Mouse (Mus musculus) layer of hippocampus, postnatal 10 days (tissue): ENCODE results near the gene Cdhr3. TPM values are rescaled to one million over a fixed set of nuclear protein-coding genes. Genes with fewer than 3 reads are reported as not detected.
A peak's percentile ranks its signal among the peaks of the same experiment; 100 is the strongest.
"Not testable (repeated sequence)": the region's sequence is repeated elsewhere in the genome, so short reads cannot be mapped to it uniquely, and the experiment has no call there.

Experiments used
- DNase-seq, 2 experiments: peaks; one replicate each; pipeline ENCODE4 v3.0.0; 2021; ENCODE audit warnings: low spot score in 2 of 2
- total RNA-seq, 2 experiments: library from RNA; stranded (reverse); gene quantifications; 2 replicates each; pipeline ENCODE4 v1.2.3; 2021

The Cdhr3 gene
- total RNA-seq, 2 experiments from 2014 or later = 1.2 to 2.5 TPM

DNA sequence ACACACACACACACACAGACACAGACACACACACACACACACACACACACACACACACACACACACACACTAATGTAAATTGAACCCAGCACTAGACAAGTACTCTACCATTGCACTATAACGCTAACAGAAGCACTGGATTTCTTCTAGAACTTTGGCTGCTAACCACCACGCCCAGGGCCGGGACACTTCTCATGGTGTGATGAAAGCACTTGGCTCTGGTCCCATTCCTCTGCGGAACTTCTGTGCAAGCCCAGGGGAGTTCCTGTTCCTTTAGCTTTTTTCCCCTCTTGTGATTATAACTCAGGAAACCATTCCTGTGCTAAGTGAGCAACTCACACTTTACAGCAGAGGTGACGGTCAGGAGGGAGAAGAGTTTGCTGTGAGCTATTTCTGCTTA, 9.3 kb downstream of the Cdhr3 start:
- no peak for DNase-seq

DNA sequence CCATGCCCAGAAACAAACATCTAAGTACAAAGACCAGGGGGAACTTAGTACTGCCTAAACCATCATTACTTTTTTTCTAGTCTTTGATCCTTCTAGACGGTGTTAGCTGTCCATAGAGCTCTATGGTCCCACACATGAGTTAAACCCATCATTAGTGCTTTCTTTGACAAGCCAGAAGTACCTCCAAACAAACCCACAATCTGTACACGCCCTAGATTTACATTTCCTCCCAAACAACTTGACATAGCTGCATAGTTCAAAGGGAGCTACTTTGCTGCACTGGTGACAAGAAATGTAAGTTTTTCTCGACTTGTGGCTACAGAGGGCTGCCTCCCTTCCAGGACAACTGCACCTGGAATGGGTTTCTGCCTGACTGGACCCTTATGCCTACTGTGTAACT, 16.4 kb downstream of the Cdhr3 start:
- DNase-seq = no peak

DNA sequence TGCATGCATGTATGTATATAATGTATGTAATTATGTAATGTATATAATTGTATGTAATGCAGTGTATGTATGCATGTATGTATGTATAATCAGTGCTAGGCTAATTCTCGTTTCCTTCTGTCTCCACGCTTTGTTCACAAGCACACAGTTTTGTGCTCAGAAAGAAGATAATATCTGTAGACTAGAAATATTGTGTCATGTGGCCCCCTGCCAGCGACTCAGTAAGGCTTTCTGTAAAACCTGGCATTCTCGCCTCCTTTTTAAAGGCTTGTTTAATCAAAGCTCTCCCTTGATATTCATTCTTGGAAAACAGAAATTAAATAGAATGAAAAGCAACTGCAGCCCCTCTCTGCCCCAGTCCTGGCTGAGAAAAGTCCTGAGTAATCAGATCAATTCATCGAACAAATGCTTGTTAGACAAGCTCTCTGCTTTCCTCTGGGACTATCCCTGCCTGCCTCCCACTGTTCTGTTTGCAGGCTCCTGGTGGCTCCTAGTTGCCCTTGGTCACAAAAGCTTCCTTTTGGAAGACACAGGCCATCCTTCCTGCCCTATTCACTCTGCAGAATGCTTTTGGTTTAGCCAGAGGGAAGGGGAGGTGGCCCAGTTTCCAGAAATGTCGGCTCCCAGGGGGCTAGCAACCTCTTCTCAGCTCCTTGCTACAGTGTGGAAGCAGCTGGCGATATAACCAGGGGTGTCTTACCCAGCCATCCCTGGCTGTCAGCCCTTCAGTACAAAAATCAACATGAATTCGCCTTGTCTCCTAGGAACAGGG, 20.6 kb downstream of the Cdhr3 start:
- DNase-seq = peak; percentile 53 to 59

DNA sequence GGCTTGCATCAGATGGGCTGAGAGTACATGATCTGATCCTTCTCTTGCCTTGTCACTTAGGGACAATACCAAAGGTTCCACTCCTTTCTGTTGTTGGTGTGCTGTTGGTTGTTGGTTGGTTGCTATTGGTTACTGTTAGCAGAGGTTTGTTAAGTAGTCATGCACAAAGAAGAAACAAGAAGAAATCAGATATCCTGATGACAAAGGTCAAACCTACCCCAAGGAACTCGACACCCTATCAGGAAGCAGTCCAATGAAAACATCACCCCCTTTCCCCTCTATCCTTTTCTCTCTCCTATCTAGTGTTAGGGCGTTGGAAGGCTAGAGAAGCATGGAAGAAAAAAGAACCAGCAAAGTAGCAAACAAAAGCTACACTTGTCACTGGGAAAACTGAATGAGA, 23.7 kb downstream of the Cdhr3 start:
- DNase-seq = no peak

DNA sequence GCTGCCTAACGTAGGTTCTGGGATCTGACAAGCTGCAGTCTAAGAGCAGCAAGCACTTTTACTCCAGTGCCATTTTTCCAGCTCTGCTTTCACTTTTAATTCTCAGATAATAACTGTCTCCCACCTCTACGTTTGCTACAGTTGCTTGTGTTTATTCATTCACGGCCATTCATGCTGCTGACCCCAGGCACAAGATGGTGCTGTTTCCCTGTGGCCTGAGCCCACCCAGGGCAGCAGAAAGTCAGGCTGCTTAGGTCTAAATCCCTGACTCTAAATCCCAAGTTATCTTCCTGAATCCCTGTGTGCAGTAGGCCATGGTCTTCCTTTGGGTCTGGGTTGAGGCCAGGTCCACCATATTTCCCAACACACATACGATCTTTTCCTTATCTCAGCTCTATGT, 26.3 kb downstream of the Cdhr3 start:
- no peak for DNase-seq

DNA sequence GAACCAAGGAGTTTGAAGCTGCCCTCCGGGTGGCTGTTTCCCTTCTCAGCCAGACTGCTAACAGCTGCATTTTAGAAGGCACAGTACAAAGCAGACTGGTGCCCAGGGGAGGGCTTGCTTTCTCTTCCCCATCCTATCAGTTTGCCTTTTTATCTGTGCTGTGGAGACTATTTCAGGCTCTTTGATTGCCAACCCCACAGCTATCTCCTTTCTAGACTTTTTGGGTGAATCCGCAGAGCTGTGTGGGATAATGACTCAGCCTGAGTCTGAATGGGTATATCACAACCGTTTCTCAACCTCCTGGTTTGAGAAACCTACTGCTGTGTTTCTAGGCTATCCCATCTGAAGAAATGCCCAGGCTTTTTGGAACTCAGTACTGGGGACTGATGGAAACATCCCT, 27.5 kb downstream of the Cdhr3 start:
- DNase-seq = no peak

DNA sequence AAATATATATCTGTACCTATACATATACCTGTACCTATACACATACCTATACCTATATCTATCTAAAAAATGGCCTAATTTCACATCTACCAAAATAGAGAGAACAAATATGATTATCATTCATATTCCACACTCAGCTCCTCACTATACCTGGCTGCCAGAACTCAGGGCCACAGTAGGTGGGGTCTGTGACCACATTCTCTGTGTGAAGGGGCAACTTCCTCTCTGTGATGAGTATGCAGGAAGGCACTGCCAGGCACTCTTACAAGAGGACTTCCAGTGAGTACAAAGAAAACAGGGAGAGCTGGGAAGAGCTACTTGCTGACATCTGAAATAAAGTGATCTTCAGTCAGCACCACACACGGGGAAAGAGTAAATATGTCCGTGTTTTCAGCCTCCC, 28.4 kb downstream of the Cdhr3 start:
- no peak for DNase-seq

DNA sequence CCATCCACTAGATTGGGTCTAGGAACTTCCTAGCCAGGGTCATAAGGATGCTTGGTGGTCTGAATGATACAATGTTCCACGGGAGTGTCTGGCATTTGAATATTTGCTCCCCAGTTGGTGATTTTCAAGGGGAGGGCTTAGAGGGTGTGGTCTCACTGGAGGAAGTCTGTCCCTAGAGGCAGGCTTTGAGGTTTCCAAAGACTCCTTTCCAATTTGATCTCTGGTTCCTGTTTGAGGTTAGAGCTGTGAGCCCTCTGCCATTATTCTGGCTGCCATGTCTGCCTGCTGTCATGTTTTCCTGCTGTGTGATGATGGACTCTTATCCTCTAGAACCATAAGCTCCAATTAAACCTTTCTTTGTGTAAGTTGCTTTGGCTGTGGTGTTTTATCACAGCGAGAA, 29.4 kb downstream of the Cdhr3 start:
- no peak for DNase-seq

DNA sequence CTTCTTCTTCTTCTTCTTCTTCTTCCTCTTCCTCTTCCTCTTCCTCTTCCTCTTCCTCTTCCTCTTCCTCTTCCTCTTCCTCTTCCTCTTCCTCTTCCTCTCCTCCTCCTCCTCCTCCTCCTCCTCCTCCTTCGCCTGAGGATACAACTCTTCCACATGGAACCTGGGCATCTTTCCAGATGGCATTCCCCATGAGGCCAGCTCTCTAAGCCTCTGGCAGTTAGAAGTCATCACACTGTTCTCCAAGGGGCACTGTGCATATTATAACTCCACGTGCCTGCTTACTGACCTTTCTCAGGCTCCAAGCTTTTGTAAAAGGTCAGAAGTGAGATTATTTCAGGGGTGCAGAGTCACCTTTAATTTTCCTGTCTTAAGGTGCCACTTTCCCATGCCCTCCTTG, 30.3 kb downstream of the Cdhr3 start:
- not testable (repeated sequence) for DNase-seq

DNA sequence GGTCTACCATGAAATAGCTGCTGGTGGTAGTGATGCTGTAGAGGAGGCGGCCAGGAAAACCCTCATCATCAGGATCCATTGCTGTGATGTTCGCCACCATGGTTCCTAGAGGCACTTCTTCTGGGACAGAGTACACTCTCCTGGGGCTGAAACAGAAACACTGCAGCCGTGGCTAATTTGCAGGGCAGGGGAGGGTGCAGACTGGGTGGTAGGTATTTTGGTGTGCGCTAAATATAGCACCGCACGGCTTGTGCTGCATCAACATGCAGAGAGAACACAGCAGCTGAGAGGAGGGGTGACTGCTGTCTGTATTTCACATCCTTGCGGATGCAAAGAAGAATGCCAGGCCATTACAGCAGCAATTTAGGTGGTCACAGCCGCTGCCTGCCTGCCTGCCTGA, 31.0 kb downstream of the Cdhr3 start:
- peak in 1 of 2 experiments; percentile 23 for DNase-seq

DNA sequence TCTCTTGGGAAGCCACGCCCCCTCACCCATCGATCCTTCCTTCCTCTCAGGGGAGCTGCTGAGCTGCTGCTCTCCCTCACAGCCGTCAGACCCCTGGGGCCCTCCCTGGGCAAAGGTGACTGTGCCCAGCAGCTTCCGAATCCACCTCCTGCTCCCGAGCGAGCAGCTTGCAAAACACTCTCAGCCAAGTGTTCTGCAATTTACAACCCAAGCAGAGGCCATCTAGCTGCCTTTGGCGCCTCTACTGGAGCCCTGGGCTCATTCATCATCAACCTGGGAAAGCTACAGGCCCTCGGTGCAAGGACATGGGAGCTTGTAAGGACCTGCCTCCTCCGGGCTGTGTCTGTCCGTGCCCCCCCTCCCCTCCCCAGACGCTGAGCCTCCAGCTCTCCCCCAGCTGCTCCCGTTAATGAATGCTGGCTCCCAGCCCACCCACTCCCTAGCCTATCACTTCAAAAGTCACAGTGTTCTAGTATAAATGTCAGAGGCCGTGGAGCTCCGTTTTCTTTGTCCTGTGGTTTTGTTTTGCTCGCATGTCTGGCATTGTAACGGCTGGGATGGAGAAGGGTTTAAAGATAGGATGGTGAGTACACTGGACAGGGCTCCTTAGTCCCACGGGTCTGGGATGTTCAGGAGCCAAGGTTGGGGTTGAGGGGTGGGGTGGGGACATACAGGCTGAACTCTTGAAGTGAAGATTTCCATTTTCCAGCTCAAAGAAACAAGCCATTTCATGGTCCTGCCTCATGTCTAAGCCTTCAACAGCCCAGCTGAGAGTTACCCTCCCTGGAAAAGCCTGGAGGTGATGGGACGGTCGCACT, 35.2 kb downstream of the Cdhr3 start:
- peak in 1 of 2 experiments; percentile 35 for DNase-seq

DNA sequence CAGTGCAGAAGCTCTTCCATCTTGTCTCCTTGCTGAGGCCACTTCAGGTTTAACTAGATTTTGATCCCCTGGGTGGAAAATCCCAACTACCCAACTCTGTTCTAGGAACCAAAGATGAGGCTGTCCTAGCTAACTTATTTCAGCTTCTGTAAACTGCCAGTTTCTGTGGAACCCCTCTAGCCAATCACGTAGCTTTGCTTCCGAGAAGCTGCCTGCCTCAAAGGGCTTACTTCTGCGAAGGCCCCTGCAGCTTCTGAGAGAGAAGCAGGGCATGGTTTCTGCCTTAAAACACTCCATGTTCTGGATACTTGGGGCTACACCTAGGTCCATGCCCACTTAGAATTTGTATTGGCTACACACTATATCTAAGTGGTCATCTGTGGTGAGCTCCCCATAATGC, 36.1 kb downstream of the Cdhr3 start:
- no peak for DNase-seq

DNA sequence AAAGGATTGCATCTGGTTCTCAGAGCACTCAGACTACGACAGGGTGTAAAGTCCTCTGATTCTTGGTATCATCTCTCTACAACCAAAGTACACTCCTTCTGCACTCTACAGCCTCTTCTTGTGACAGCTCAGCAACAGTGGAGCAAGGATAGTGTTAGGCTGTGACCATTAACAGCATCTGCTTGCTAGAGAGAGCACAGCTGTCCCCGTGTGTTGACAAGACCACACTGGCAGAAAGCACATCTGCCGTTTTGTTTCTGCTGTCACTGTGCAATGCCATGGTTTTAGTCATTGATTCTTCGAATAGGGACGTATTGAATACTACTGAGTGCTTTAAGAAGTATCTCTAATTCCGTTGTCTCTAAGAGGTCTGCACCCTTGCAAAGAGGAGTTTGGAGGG, 36.6 kb downstream of the Cdhr3 start:
- no peak for DNase-seq

DNA sequence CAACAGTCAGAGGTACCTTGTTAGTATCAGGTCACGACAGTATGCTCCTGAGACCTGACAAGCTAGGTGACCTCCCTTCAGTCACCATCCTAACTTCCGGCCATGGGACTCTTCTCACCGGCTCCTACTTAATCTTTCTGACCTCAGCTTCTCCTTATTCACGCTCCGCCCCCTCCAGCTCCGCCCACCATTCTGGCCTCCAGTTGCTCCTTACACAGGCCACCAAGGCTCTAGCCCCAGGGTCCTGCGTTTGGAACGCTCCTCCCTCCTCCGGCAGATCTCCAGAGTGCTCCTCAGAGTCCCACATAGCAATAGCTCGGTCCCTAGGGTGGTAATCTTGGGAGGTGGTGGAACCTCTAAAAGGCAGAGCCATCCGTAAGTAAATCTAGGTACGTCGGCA, 38.9 kb downstream of the Cdhr3 start:
- DNase-seq = no peak

DNA sequence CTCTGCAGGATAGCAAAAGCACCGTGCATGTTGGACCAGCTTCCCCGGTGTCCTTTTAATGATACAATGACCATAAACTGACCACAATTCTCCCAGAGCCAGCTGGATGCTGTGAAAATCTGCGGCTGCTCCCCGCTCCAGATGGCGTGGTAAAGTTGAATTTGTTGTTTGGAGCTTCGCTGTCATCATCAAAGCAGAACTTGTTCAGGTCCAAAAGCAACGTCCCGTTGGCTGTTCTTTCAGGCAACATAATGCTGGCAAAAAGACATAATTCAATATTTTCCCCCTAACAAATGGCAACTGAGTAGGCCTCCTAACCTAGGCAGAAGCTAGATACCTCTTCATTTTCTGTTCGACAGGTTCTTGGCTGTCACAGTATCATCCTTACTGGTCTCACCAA, 39.4 kb downstream of the Cdhr3 start:
- no peak for DNase-seq

DNA sequence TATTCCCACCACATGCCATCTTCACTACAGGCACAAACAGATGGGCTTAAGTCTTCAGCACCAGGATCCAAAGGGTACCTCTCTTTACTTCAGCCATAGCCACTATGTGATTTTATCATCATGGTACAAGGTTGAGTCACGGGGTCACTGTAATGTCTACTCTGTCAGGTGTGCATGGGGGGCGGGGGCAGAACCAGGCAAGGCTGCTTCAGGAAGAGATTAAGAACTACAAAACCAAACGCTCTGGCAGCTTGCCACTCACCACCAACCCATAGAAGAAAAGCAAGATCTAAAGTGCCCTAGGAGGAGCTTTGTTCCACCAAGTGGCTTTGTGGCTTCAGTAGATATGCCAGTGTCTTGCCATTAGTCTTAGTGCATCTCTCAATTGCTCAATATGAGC, 44.3 kb downstream of the Cdhr3 start:
- no peak for DNase-seq

DNA sequence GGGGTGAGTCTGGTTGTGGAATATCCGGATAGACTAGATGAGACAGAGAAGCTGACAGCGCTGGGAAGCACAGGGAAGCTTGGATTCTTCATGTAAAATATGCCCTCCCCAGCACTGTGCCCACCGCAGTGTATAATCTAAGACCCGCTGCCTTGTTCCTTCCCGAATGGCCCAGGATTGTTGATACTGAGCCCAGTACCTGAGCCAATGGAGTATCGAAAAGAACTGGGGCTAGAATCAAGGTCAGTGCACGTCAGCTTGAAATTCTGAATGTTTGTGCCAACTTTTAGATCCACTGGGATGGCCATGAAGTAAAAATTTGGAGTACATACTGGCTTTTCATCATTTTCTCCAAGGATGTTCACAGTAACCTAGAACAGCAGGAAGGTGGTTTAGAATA, 46.2 kb downstream of the Cdhr3 start:
- DNase-seq = no peak

DNA sequence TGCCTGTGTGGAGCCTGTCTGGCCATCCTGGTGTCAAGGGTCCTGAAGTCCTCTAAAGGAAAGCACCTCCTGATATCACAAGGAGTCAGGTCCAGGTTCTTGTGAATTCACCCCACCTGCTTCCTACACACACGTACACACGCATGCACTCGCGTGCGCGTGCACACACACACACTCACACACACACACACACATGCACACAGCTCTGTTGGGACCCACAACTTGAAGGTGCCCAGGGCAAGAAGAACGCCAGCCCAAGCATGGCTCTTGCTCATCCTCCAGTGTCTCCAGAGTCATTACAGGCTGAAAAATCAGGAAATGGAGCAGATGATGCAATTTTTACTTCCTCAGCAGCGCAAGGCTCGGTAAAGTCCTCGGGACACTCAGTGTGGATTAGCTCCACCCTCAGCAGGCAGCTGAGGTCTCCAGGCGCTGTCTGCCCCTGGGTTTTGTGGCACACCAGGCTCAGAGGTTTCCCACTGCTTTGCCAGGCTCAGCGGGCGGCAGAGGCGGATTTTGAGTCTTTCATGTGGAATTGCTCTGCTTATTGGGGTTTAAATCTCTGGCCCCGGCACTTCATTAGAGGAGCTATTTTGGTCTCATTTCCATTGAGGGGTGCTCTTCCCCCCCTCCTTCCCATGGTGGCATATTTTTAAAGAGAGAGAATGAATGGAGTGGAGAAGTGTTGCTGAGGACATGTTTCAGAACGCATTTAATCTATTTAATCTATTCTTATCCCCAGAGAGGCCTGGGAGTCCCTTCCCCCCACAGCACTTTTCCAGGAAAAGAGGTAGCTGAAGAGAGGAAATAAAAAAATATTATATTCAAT, 46.9 kb downstream of the Cdhr3 start:
- DNase-seq = peak in 1 of 2 experiments; percentile 43

DNA sequence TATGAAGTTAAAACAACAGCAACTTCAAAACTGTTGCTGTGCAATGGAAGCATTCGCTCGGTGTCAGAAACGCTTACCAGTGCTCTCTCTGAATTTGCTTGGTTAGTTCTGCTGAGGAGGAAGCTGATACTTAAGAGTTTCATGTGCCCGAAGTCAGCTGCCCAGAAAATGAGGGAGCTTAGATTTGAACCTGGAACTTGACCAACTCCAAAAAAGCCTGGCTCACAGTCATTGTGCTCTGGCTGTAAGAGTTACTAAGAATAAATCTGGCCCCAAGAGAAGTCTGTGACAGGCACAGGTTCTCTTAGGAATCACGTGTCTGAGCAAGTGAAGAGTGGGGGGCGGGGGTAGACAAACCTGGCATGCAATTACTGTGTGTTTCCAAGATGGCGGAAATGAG, 51.2 kb downstream of the Cdhr3 start:
- no peak for DNase-seq

DNA sequence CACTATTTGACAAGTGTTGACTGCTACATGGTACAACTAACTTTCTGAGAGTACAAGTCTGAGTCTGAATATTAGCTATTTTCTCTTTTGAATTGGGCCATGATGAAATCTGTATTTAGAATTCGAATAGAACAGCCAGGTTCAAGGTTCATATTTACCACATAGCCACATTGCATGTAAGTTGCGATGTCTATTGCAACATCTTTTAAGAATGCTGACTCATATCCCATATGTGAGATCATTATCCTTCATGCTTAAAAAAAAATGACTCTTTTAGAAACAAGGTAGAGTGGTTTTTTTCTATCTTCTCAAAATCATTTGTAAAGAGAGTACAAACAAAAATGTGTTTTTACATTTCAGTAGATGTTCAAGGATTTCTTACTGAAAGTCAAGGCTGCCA, 51.9 kb downstream of the Cdhr3 start:
- DNase-seq = no peak

DNA sequence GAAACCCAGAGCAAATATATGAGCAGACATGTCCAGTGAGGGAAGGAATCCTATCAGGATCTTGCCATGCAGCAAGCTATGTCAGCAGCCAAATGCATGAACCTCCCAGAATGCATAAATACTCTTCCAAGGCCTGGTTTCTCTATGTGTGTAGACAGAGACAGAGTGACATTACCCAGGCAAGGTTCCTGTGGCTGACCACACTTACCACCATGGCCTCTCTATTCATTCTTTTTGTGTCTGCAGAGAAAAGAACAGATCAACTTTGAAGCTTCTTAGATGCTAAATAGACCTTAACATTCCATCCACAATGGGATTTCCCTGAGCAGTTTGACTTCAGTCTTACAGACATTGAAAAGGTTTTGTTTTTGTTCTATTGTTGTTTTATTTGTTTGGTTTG, 54.0 kb downstream of the Cdhr3 start:
- DNase-seq = no peak
